Mouse (Mus musculus) midbrain, postnatal 0 days (tissue): Measurements from ENCODE around the gene Cftr. TPM values are rescaled to one million over a fixed set of nuclear protein-coding genes. Genes with fewer than 3 reads are reported as not detected.

ENCODE experiments used
- ATAC-seq: fragments of 200-750 bp; cut with Nextera tagmentation; 2 replicates; pipeline ENCODE4 v1.8.0; 2017; ENCODE audit warnings: moderate number of reproducible peaks, mild to moderate bottlenecking, moderate TSS enrichment, moderate library complexity; ENCODE audit not compliant: low FRiP score
- DNase-seq: peaks from one replicate; pipeline ENCODE4 v3.0.0-alpha.2; 2015; ENCODE audit warnings: low spot score
- H3K27ac ChIP-seq: fragments of 300-500 bp; sonication (generic); 2 replicates; pipeline ENCODE4 v1.5.1; 2014; ENCODE audit warnings: low read depth, mild to moderate bottlenecking, low read length, mixed read lengths
- H3K27me3 ChIP-seq: fragments of 300-500 bp; sonication (generic); 2 replicates; pipeline ENCODE4 v1.6.1; 2014; ENCODE audit warnings: low read length, control low read depth, mixed read lengths; ENCODE audit not compliant: insufficient read depth
- H3K36me3 ChIP-seq: fragments of 300-500 bp; sonication (generic); 2 replicates; pipeline ENCODE4 v1.6.1; 2014; ENCODE audit warnings: low read length, control low read depth, mixed read lengths; ENCODE audit not compliant: insufficient read depth
- H3K4me1 ChIP-seq: fragments of 300-500 bp; sonication (generic); 2 replicates; pipeline ENCODE4 v1.6.1; 2014; ENCODE audit warnings: mild to moderate bottlenecking, control low read depth, antibody characterized with exemption, low read length, mixed read lengths; ENCODE audit not compliant: insufficient read depth
- H3K4me2 ChIP-seq: fragments of 300-500 bp; sonication (generic); 2 replicates; pipeline ENCODE4 v1.6.1; 2014; ENCODE audit warnings: low read depth, mild to moderate bottlenecking, low read length, mixed read lengths; ENCODE audit not compliant: poor library complexity, severe bottlenecking
- H3K4me3 ChIP-seq: fragments of 300-500 bp; sonication (generic); 2 replicates; pipeline ENCODE4 v1.5.1; 2014; ENCODE audit warnings: low read depth, mild to moderate bottlenecking, low read length, moderate library complexity
- H3K9ac ChIP-seq: fragments of 300-500 bp; sonication (generic); replicated peaks from 2 replicates; pipeline ENCODE4 v1.6.1; 2014; ENCODE audit warnings: mild to moderate bottlenecking, low read length, moderate library complexity, mixed read lengths; ENCODE audit not compliant: poor library complexity, severe bottlenecking
- H3K9me3 ChIP-seq: fragments of 300-500 bp; sonication (generic); 2 replicates; pipeline ENCODE4 v1.6.1; 2016; ENCODE audit warnings: low read length, control low read depth
- CTCF ChIP-seq: IDR thresholded peaks from 2 replicates; pipeline ENCODE4 v1.5.1; 2016; ENCODE audit warnings: antibody characterized with exemption, mild to moderate bottlenecking
- WGBS: fragments of 180-500 bp; shearing (Covaris S2); extraction: QIAGEN DNeasy Blood & Tissue Kit; methylation state at CpG from one replicate; pipeline ENCODE4 v1.1.7; 2014; 5-methylcytosine and 5-hydroxymethylcytosine counted together
- polyA plus RNA-seq: library from polyadenylated mRNA; unstranded; fragments of >200 nt; fragmentation: Nextera tagmentation; extraction: Ambion mirVana; gene quantifications from 2 replicates; pipeline ENCODE4 v1.2.1, GENCODE M21; 2015
- total RNA-seq: library from RNA; depleted of rRNA; stranded (reverse); fragments of >200 nt; gene quantifications from 2 replicates; pipeline ENCODE4 v1.2.3, GENCODE M21; 2014; rRNA removed

Gene Cftr
- total and polyA plus RNA-seq, 2 experiments from 2014 or later = 0.58 to 1.6 TPM

DNA sequence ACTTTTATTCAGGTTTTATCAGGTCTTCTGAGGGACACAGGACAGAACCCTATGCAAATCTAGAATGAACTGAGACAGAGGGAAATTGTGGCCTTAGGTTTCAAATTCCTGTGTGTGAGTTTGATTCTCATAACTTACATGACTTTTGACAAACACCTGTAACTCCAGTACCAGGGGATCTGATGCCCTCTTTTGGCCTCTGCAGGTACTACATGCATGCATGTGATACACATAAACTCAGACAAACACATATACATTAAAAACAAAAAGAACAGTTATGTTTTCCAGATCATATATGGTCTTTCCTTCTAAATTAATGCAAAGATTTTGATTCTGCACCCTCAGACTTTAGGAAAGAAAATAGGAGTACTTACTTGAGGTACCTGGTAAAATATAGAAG lies 190.5 kb downstream of the Cftr start:
- TF ChIP-seq CTCF = peak; percentile 28
- H3K4me3 ChIP-seq = no peak overlapping the region
- no peak overlapping the region for H3K27ac ChIP-seq
- DNase-seq (no peak), ATAC-seq (no peak)
- no peak overlapping the region for H3K4me2 ChIP-seq
- H3K9me3 ChIP-seq = no peaks in the 10 kb centered on the region
- H3K4me1 ChIP-seq = 0 out of 2 replicates have a peak, but pooled peaks cover 4% of the 10 kb centered on the region
- H3K27me3 ChIP-seq = no peaks in the 10 kb centered on the region
- no peak overlapping the region for H3K9ac ChIP-seq
- 0 out of 2 replicates have a peak, but pooled peaks cover 2% of the 10 kb centered on the region for H3K36me3 ChIP-seq

DNA sequence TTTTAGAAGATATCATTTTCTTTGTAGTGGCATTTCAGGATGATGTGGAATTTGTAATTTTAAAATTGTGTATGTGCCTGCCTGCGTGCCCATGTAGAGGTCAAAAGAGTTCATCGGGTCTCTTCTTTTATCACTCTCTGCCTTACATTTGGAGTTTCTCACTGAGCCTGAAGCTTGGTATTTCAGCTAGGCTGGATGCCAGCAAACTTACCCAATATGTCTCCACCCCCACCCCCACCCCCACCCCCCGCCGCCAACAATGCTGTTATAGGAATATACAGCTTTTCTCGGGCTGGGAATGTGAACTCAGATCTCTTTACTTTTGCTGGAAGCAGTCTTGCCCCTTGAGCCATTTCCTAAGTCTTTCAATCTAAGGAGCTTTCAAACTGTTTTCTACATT lies 191.7 kb downstream of the Cftr start:
- WGBS = 82% methylated on average over 5 of the region's 5 CpGs
- DNase-seq (no peak), ATAC-seq (no peak)

DNA sequence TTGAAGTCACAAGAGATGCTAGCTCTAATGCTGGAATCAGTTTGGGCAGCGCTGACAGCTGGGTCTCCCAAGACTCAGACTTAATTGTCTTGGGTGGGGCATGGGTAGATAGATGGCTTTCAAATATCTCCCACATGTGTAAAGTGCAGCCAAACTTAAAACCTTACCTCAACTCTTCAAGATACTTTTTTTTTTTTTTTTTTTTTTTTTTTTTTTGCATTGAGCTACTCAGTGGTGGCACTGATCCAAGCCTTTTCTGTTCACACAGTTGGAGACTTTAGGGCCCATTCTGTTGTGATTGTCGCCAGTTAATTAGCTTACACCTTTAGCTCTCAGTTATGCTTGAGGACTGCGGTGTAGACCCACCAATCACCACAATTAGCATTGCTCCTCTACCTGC lies 198.6 kb downstream of the Cftr start:
- no peak overlapping the region for H3K4me3 ChIP-seq
- no peak overlapping the region for H3K4me2 ChIP-seq
- peaks cover 11% of the 10 kb centered on the region for H3K36me3 ChIP-seq
- H3K27ac ChIP-seq = no peak overlapping the region
- H3K9me3 ChIP-seq = no peaks in the 10 kb centered on the region
- DNase-seq (peak; percentile 25), ATAC-seq (no peak)
- no peaks in the 10 kb centered on the region for H3K27me3 ChIP-seq
- WGBS = 49% methylated on average over 3 of the region's 3 CpGs
- H3K4me1 ChIP-seq = no peaks in the 10 kb centered on the region
- no peak for TF ChIP-seq CTCF
- no peak overlapping the region for H3K9ac ChIP-seq

More for the DNA sequence above, 191.7 kb downstream of the Cftr start:
- Histone ChIP-seq H3K4me2 (no peak overlapping the region), H3K36me3 (0 out of 2 replicates have a peak, but pooled peaks cover 2% of the 10 kb centered on the region), H3K27me3 (no peaks in the 10 kb centered on the region), H3K4me3 (no peak overlapping the region), H3K27ac (no peak overlapping the region), H3K9me3 (no peaks in the 10 kb centered on the region), H3K9ac (no peak overlapping the region), H3K4me1 (0 out of 2 replicates have a peak, but pooled peaks cover 2% of the 10 kb centered on the region)
- no peak for TF ChIP-seq CTCF

DNA sequence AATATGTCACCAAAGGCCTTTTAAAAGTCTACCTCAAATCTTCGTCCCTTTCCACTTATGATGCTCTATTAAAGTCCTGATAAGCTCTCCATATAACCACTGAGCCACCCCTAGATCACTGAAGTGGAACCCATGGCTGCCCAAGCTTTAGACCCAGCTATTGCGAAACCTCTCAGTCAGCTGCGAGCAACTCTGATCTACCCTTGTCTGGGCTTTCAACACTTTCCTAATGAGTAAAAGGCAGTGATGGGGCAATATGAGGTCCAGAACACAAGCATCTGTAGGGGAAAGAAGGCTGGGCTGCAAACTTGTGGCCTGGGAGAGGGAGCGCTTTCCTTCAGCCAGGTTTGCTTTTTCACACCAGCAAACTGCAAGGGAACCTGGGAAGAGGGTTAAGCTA lies 199.2 kb downstream of the Cftr start:
- Histone ChIP-seq H3K36me3 (peaks cover 11% of the 10 kb centered on the region), H3K27me3 (no peaks in the 10 kb centered on the region), H3K4me3 (no peak overlapping the region), H3K4me1 (no peaks in the 10 kb centered on the region), H3K9me3 (no peaks in the 10 kb centered on the region), H3K9ac (no peak overlapping the region), H3K27ac (no peak overlapping the region), H3K4me2 (no peak overlapping the region)
- ATAC-seq = no peak
- no peak for DNase-seq
- no peak for TF ChIP-seq CTCF
- WGBS = 93% methylated on average over 4 of the region's 4 CpGs

Other genes starting within 250 kb of the Cftr start
- 0.66 TPM in 1 of 2 replicates, not detected in the other for gene Wnt2, start 140.1 kb upstream of the Cftr start, total RNA-seq
- 0.47 and 0.49 TPM in 2 replicates for gene Wnt2, start 140.1 kb upstream of the Cftr start, polyA plus RNA-seq
- not detected in 2 replicates for gene Asz1, start 61.6 kb upstream of the Cftr start, total RNA-seq
- not detected in 2 replicates for gene Asz1, start 61.6 kb upstream of the Cftr start, polyA plus RNA-seq